Mouse (Mus musculus) forebrain, embryonic 14.5 days (tissue): ENCODE results near the gene Cnr1. TPM values are rescaled to one million over a fixed set of nuclear protein-coding genes. Genes with fewer than 3 reads are reported as not detected.

ENCODE experiments used
- ATAC-seq: fragments of 200-750 bp; cut with Nextera tagmentation; 2 replicates; pipeline ENCODE4 v1.8.0; 2017; ENCODE audit warnings: mild to moderate bottlenecking, moderate library complexity
- DNase-seq: peaks from one replicate; pipeline ENCODE4 v3.0.0-alpha.2; 2015; ENCODE audit warnings: low spot score
- H3K27ac ChIP-seq: fragments of 300-500 bp; sonication (generic); 2 replicates; pipeline ENCODE4 v1.5.1; 2014; ENCODE audit warnings: low read depth, mild to moderate bottlenecking, control low read depth, low read length, moderate library complexity
- H3K27me3 ChIP-seq: fragments of 300-500 bp; sonication (generic); replicated peaks from 2 replicates; pipeline ENCODE4 v1.6.1; 2014; ENCODE audit warnings: low read length, control low read depth, mixed read lengths; ENCODE audit not compliant: control insufficient read depth, insufficient read depth
- H3K36me3 ChIP-seq: fragments of 300-500 bp; sonication (generic); 2 replicates; pipeline ENCODE4 v1.6.1; 2014; ENCODE audit warnings: low read length, control low read depth; ENCODE audit not compliant: control insufficient read depth, insufficient read depth
- H3K4me1 ChIP-seq: fragments of 300-500 bp; sonication (generic); 2 replicates; pipeline ENCODE4 v1.6.1; 2014; ENCODE audit warnings: antibody characterized with exemption, low read length, control low read depth; ENCODE audit not compliant: control insufficient read depth, insufficient read depth
- H3K4me2 ChIP-seq: fragments of 300-500 bp; sonication (generic); 2 replicates; pipeline ENCODE4 v1.6.1; 2014; ENCODE audit warnings: mild to moderate bottlenecking, control low read depth, low read length
- H3K4me3 ChIP-seq: fragments of 300-500 bp; sonication (generic); 2 replicates; pipeline ENCODE4 v1.5.1; 2014; ENCODE audit warnings: low read depth, low read length, control low read depth
- H3K9ac ChIP-seq: fragments of 300-500 bp; sonication (generic); 2 replicates; pipeline ENCODE4 v1.6.1; 2014; ENCODE audit warnings: mild to moderate bottlenecking, low read length, control low read depth, moderate library complexity
- H3K9me3 ChIP-seq: fragments of 300-500 bp; sonication (generic); replicated peaks from 2 replicates; pipeline ENCODE4 v1.6.1; 2016; ENCODE audit warnings: low read length, control low read depth, mixed read lengths; ENCODE audit not compliant: control insufficient read depth
- WGBS: fragments of 180-500 bp; shearing (Covaris S2); extraction: QIAGEN DNeasy Blood & Tissue Kit; methylation state at CpG from one replicate; pipeline ENCODE4 v1.1.7; 2014; 5-methylcytosine and 5-hydroxymethylcytosine counted together
- polyA plus RNA-seq: library from polyadenylated mRNA; unstranded; fragments of >200 nt; fragmentation: Nextera tagmentation; extraction: Ambion mirVana; gene quantifications from 2 replicates; pipeline ENCODE4 v1.2.1, GENCODE M21; 2014

Cnr1 gene
- polyA plus RNA-seq, 1 experiment from 2014 or later: 81.5 TPM

- Histone ChIP-seq H3K27me3 (no peaks in the 10 kb centered on the region), H3K36me3 (no peaks in the 10 kb centered on the region), H3K4me1 (no peaks in the 10 kb centered on the region), H3K9ac (no peak overlapping the region), H3K4me2 (no peak overlapping the region), H3K27ac (no peak overlapping the region), H3K4me3 (no peak overlapping the region), H3K9me3 (no peaks in the 10 kb centered on the region)
- DNase-seq (no peak), ATAC-seq (no peak)
- WGBS: 70% methylated on average over 1 of the region's 1 CpGs
These were observed 20.5 kb upstream of the Cnr1 start for GRCm38 (mm10) chr4:33903812-33904340.

GRCm38 (mm10) chr4:33904826-33905225 is 19.6 kb upstream of the Cnr1 start:
- Histone ChIP-seq H3K9ac (no peak overlapping the region), H3K4me1 (no peaks in the 10 kb centered on the region), H3K27ac (no peak overlapping the region), H3K27me3 (no peaks in the 10 kb centered on the region), H3K4me2 (no peak overlapping the region), H3K4me3 (no peak overlapping the region), H3K9me3 (no peaks in the 10 kb centered on the region), H3K36me3 (no peaks in the 10 kb centered on the region)
- 84% methylated on average over 4 of the region's 4 CpGs for WGBS
- no peak for ATAC-seq
- no peak for DNase-seq

GRCm38 (mm10) chr4:33908786-33909185 is 15.6 kb upstream of the Cnr1 start:
- Histone ChIP-seq H3K27ac (no peak overlapping the region), H3K9ac (no peak overlapping the region), H3K4me2 (no peak overlapping the region), H3K9me3 (no peaks in the 10 kb centered on the region), H3K4me3 (no peak overlapping the region), H3K4me1 (no peaks in the 10 kb centered on the region), H3K27me3 (no peaks in the 10 kb centered on the region), H3K36me3 (no peaks in the 10 kb centered on the region)
- 33% methylated on average over 3 of the region's 3 CpGs for WGBS
- no peak for DNase-seq
- ATAC-seq: no peak

- DNase-seq: peak; percentile 54
- 74% methylated on average over 5 of the region's 5 CpGs for WGBS
- H3K4me3 ChIP-seq: no peak overlapping the region
- H3K4me1 ChIP-seq: no peaks in the 10 kb centered on the region
- no peak overlapping the region for H3K4me2 ChIP-seq
- no peak for ATAC-seq
- no peaks in the 10 kb centered on the region for H3K27me3 ChIP-seq
- no peaks in the 10 kb centered on the region for H3K36me3 ChIP-seq
- H3K9ac ChIP-seq: no peak overlapping the region
- H3K27ac ChIP-seq: no peak overlapping the region
- H3K9me3 ChIP-seq: no peaks in the 10 kb centered on the region
These were observed 8.7 kb upstream of the Cnr1 start for GRCm38 (mm10) chr4:33915730-33916129.

GRCm38 (mm10) chr4:33920807-33921206 is 3.6 kb upstream of the Cnr1 start:
- Histone ChIP-seq H3K27ac (no peak overlapping the region), H3K4me2 (no peak overlapping the region), H3K9ac (no peak overlapping the region), H3K36me3 (no peaks in the 10 kb centered on the region), H3K27me3 (0 out of 2 replicates have a peak, but pooled peaks cover 10% of the 10 kb centered on the region), H3K4me1 (0 out of 2 replicates have a peak, but pooled peaks cover 3% of the 10 kb centered on the region), H3K4me3 (no peak overlapping the region), H3K9me3 (no peaks in the 10 kb centered on the region)
- ATAC-seq (no peak), DNase-seq (no peak)
- 39% methylated on average over 5 of the region's 5 CpGs for WGBS

- Histone ChIP-seq H3K4me1 (0 out of 2 replicates have a peak, but pooled peaks cover 3% of the 10 kb centered on the region), H3K9ac (peak overlapping the region; percentile 93), H3K27ac (peak overlapping the region; percentile 95), H3K4me3 (peak overlapping the region; percentile 65), H3K9me3 (no peaks in the 10 kb centered on the region), H3K4me2 (peak overlapping the region; percentile 89), H3K27me3 (0 out of 2 replicates have a peak, but pooled peaks cover 10% of the 10 kb centered on the region), H3K36me3 (no peaks in the 10 kb centered on the region)
- peak; percentile 61 for DNase-seq
- ATAC-seq: no peak
- 1% methylated on average over 19 of the region's 19 CpGs for WGBS
These were observed 1.1 kb upstream of the Cnr1 start for GRCm38 (mm10) chr4:33923151-33923760.

- peak overlapping the region; percentile 95 for H3K27ac ChIP-seq
- 0 out of 2 replicates have a peak, but pooled peaks cover 10% of the 10 kb centered on the region for H3K27me3 ChIP-seq
- no peaks in the 10 kb centered on the region for H3K36me3 ChIP-seq
- 1% methylated on average over 54 of the region's 55 CpGs for WGBS
- ATAC-seq: peak; percentile 60
- peak overlapping the region; percentile 65 for H3K4me3 ChIP-seq
- H3K4me1 ChIP-seq: 0 out of 2 replicates have a peak, but pooled peaks cover 3% of the 10 kb centered on the region
- H3K9me3 ChIP-seq: no peaks in the 10 kb centered on the region
- peak overlapping the region; percentile 93 for H3K9ac ChIP-seq
- H3K4me2 ChIP-seq: peak overlapping the region; percentile 89
- peak; percentile 77 for DNase-seq
These were observed 596 bp upstream of the Cnr1 start for GRCm38 (mm10) chr4:33923761-33924233.

- Histone ChIP-seq H3K4me1 (0 out of 2 replicates have a peak, but pooled peaks cover 6% of the 10 kb centered on the region), H3K4me2 (peak overlapping the region; percentile 89), H3K27me3 (0 out of 2 replicates have a peak, but pooled peaks cover 10% of the 10 kb centered on the region), H3K9me3 (no peaks in the 10 kb centered on the region), H3K9ac (peak overlapping the region; percentile 93), H3K36me3 (no peaks in the 10 kb centered on the region), H3K27ac (peak overlapping the region; percentile 95), H3K4me3 (peak overlapping the region; percentile 65)
- 0% methylated on average over 23 of the region's 24 CpGs for WGBS
- ATAC-seq (peak; percentile 75), DNase-seq (peak; percentile 76)
These were observed 474 bp downstream of the Cnr1 start for GRCm38 (mm10) chr4:33924889-33925245.

GRCm38 (mm10) chr4:33925489-33925888 is 1.1 kb downstream of the Cnr1 start:
- Histone ChIP-seq H3K9ac (peak overlapping the region; percentile 93), H3K9me3 (no peaks in the 10 kb centered on the region), H3K36me3 (no peaks in the 10 kb centered on the region), H3K4me2 (peak overlapping the region; percentile 89), H3K4me1 (0 out of 2 replicates have a peak, but pooled peaks cover 6% of the 10 kb centered on the region), H3K27me3 (0 out of 2 replicates have a peak, but pooled peaks cover 10% of the 10 kb centered on the region), H3K4me3 (peak overlapping the region; percentile 65), H3K27ac (peak overlapping the region; percentile 95; the same call in 1 of the 2 replicates)
- ATAC-seq: no peak
- 55% methylated on average over 4 of the region's 4 CpGs for WGBS
- no peak for DNase-seq
